Mouse (Mus musculus) embryonic facial prominence, embryonic 10.5 days (tissue): ENCODE measurements around the gene Adora1. TPM values are rescaled to one million over a fixed set of nuclear protein-coding genes. Genes with fewer than 3 reads are reported as not detected.

Experiments used
- DNase-seq: peaks from one replicate; pipeline ENCODE4 v3.0.0-alpha.2; 2017; ENCODE audit warnings: low spot score
- H3K27ac ChIP-seq: fragments of 300-500 bp; sonication (generic); replicated peaks from 2 replicates; pipeline ENCODE4 v1.5.1; 2016; ENCODE audit warnings: mild to moderate bottlenecking
- H3K27me3 ChIP-seq: fragments of 300-500 bp; sonication (generic); replicated peaks from 2 replicates; pipeline ENCODE4 v1.6.1; 2016; ENCODE audit warnings: low read depth, mild to moderate bottlenecking; ENCODE audit not compliant: poor library complexity, severe bottlenecking
- H3K36me3 ChIP-seq: fragments of 300-500 bp; sonication (generic); replicated peaks from 2 replicates; pipeline ENCODE4 v1.6.1; 2016; ENCODE audit warnings: mild to moderate bottlenecking, moderate library complexity
- H3K4me1 ChIP-seq: fragments of 300-500 bp; sonication (generic); 2 replicates; pipeline ENCODE4 v1.6.1; 2016
- H3K4me3 ChIP-seq: fragments of 300-500 bp; sonication (generic); 2 replicates; pipeline ENCODE4 v1.5.1; 2016; ENCODE audit warnings: mild to moderate bottlenecking, moderate library complexity
- H3K9me3 ChIP-seq: fragments of 300-500 bp; sonication (generic); 2 replicates; pipeline ENCODE4 v1.6.1; 2016; ENCODE audit warnings: mild to moderate bottlenecking
- WGBS: fragments of 180-500 bp; shearing (Covaris S2); methylation state at CpG from one replicate; pipeline ENCODE4 v1.1.7; 2016; 5-methylcytosine and 5-hydroxymethylcytosine counted together
- polyA plus RNA-seq: library from polyadenylated mRNA; unstranded; fragments of >200 nt; fragmentation: Nextera tagmentation; extraction: Ambion mirVana; gene quantifications from 2 replicates; pipeline ENCODE4 v1.2.1, GENCODE M21; 2016

Adora1 gene
- polyA plus RNA-seq, 1 experiment from 2014 or later: 0.65 TPM

DNA sequence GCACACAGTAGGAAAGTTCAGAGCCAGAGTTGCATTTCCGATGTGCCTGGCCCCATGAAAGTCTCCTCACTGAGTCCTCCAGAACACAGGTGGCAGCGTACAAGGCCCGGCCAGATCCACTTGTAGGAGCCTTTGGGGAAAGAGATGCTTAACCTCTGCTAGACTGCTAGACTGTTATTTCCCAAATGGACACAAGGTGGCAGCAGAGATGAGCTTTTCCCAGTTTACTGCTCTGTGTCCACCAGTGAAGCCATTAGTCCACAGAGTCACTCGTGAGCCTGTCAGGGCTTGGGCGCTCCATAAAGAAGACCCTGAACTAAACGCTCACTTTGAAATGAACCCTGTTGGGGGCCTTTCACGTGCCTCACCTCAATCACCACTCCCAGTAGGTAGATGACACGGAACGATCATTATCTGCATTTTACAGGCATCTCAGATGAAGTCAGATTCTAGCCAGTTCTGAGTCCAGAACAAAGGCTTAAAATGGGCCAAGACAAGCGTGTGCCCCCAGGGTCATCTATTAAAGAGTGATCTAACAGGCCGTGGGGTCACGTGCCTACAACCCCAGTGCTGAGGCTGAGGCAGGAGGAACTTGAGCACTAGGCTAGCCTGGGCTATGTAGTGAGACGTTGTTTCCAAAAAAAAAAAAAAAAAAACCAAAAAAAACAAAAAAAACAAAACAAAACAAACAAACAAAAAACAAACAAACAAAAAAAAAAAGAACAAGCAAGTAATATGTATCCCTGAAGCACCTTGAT, 83.4 kb downstream of the Adora1 start:
- DNase-seq: peak; percentile 87
- 40% methylated on average over 13 of the region's 13 CpGs for WGBS
- Histone ChIP-seq H3K27me3 (peaks cover 9% of the 10 kb centered on the region), H3K27ac (no peak overlapping the region), H3K36me3 (no peaks in the 10 kb centered on the region), H3K9me3 (0 out of 2 replicates have a peak, but pooled peaks cover 6% of the 10 kb centered on the region), H3K4me1 (no peaks in the 10 kb centered on the region), H3K4me3 (no peak overlapping the region)

DNA sequence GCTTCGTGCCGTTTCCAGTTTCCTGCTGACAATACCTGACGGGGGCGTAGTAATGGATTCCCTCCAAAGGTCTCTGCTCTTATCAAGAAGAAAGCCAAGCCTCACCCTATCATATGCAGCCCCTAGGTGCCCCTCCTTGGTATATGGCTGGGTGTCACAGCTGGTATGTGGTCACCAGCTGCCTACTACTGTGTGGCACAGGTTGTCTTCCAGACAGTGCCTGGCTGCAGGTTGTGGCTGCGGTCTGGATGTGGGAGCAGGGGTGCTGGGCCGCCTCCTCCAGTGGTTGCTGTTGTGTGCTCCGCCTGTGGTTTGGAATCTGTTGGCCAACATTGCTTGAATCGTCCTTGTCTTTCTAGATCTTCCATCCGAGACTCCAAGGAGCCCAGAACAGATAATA, 84.5 kb downstream of the Adora1 start:
- H3K27ac ChIP-seq: no peak overlapping the region
- WGBS: 92% methylated on average over 9 of the region's 9 CpGs
- peaks cover 9% of the 10 kb centered on the region for H3K27me3 ChIP-seq
- H3K9me3 ChIP-seq: 0 out of 2 replicates have a peak, but pooled peaks cover 6% of the 10 kb centered on the region
- no peak for DNase-seq
- H3K36me3 ChIP-seq: no peaks in the 10 kb centered on the region
- no peak overlapping the region for H3K4me3 ChIP-seq
- H3K4me1 ChIP-seq: no peaks in the 10 kb centered on the region

DNA sequence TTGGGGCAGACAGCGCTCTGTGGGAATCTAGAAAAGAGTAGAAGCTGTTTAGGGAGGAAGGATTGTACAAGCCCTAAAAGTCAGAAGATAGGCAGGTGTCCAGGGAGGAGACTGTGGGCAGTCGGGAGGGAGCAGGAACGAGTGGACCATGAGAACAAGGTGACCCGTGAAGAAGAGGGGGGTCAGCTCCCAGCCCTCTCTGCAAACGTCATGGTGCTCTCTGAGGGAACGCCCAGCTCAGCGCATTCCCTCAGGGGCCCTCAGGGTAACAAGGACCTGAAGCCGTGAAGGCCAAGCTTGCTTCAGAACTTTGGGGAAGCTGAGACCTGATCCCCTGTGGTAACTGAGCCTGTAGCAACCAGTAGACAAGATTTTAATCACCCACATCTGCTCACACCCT, 85.2 kb downstream of the Adora1 start:
- no peak for DNase-seq
- 59% methylated on average over 8 of the region's 8 CpGs for whole genome bisulfite sequencing

More for the DNA sequence above, 85.2 kb downstream of the Adora1 start:
- H3K4me1 ChIP-seq: no peaks in the 10 kb centered on the region
- H3K27ac ChIP-seq: no peak overlapping the region
- H3K4me3 ChIP-seq: no peak overlapping the region
- H3K9me3 ChIP-seq: 0 out of 2 replicates have a peak, but pooled peaks cover 5% of the 10 kb centered on the region
- peaks cover 9% of the 10 kb centered on the region for H3K27me3 ChIP-seq
- H3K36me3 ChIP-seq: no peaks in the 10 kb centered on the region

Other genes with a start within 250 kb of the Adora1 start
- 2.0 and 2.2 TPM in 2 replicates for gene Fmod, start 198.2 kb downstream of the Adora1 start, polyA plus RNA-seq
- 32.5 and 40.4 TPM in 2 replicates for gene Btg2, start 156.3 kb downstream of the Adora1 start, polyA plus RNA-seq
- gene Chit1, start 124.2 kb downstream of the Adora1 start, polyA plus RNA-seq: 0.09 TPM in 1 of 2 replicates, not detected in the other
- gene Chil1, start 53.3 kb downstream of the Adora1 start, polyA plus RNA-seq: 0.96 and 0.99 TPM in 2 replicates
- gene Mybph, start 42.0 kb downstream of the Adora1 start, polyA plus RNA-seq: 0.49 and 1.4 TPM in 2 replicates
- gene Myog, start 54.6 kb upstream of the Adora1 start, polyA plus RNA-seq: 0.62 and 3.1 TPM in 2 replicates
- 2.4 and 2.5 TPM in 2 replicates for gene Ppfia4, start 97.5 kb upstream of the Adora1 start, polyA plus RNA-seq
- 119 and 126 TPM in 2 replicates for gene Tmem183a, start 126.5 kb upstream of the Adora1 start, polyA plus RNA-seq
- gene 4933406M09Rik, start 150.5 kb upstream of the Adora1 start, polyA plus RNA-seq: not detected in 2 replicates
- gene Cyb5r1, start 170.1 kb upstream of the Adora1 start, polyA plus RNA-seq: 37.0 and 37.3 TPM in 2 replicates
- gene Adipor1, start 179.9 kb upstream of the Adora1 start, polyA plus RNA-seq: 75.8 and 76.2 TPM in 2 replicates
- gene Klhl12, start 220.1 kb upstream of the Adora1 start, polyA plus RNA-seq: 39.1 and 42.6 TPM in 2 replicates